Mouse (Mus musculus) liver, embryonic 14 days (tissue): Measurements from ENCODE around the gene Sucla2. TPM values are rescaled to one million over a fixed set of nuclear protein-coding genes. Genes with fewer than 3 reads are reported as not detected.

Experiments used
- polyA plus RNA-seq: library from polyadenylated mRNA; depleted of rRNA; stranded (reverse); fragments of >200 nt; gene quantifications from 2 replicates; pipeline ENCODE4 v1.2.3, GENCODE M21; 2012; rRNA removed

The Sucla2 gene
- 24.5 and 26.2 TPM in 2 replicates for polyA plus RNA-seq

GRCm38 (mm10) chr14:73524766-73525448 is at the start of gene Sucla2:
TSS of gene Sucla2 (plus strand) at chr14:73525319.

GRCm38 (mm10) chr14:73509765-73510423 is 15.2 kb upstream of the Sucla2 start, which contains the start of gene Med4:
TSS of gene Med4 (plus strand) at chr14:73510025.

GRCm38 (mm10) chr14:73548051-73548450 is 22.9 kb downstream of the Sucla2 start, which contains the start of gene Nudt15:
TSS of gene Nudt15 (minus strand) at chr14:73548242.

Other genes starting within 250 kb of the Sucla2 start
- 14.4 and 16.9 TPM in 2 replicates for gene Rb1, start 199.5 kb upstream of the Sucla2 start, polyA plus RNA-seq
- 197 and 237 TPM in 2 replicates for gene Itm2b, start 140.0 kb upstream of the Sucla2 start, polyA plus RNA-seq
- 20.7 and 22.1 TPM in 2 replicates for gene Med4, start 15.3 kb upstream of the Sucla2 start, polyA plus RNA-seq
- gene Nudt15, start 22.9 kb downstream of the Sucla2 start, polyA plus RNA-seq = 1.5 and 1.6 TPM in 2 replicates
- not detected in 2 replicates for gene Gm21750, start 135.9 kb downstream of the Sucla2 start, polyA plus RNA-seq